Mouse (Mus musculus) cerebellum, adult (tissue): ENCODE measurements around the gene Hist1h1a.
"Not testable (repeated sequence)": the region's sequence is repeated elsewhere in the genome, so short reads cannot be mapped to it uniquely, and the experiment has no call there.

Experiments used
- ATAC-seq: cut with Nextera tagmentation; 2 replicates; pipeline ENCODE4 v1.9.2; 2017; ENCODE audit warnings: mild to moderate bottlenecking, moderate library complexity, mixed read lengths; ENCODE audit not compliant: insufficient number of reproducible peaks, low FRiP score, low TSS enrichment

Gene Hist1h1a

GRCm38 (mm10) chr13:23743215-23743614 lies 20.3 kb upstream of the Hist1h1a start:
- no peak for ATAC-seq

- no peak for ATAC-seq
Measured at GRCm38 (mm10) chr13:23743963-23744362, 19.5 kb upstream of the Hist1h1a start.

GRCm38 (mm10) chr13:23744421-23745380 lies 18.8 kb upstream of the Hist1h1a start:
- no peak for ATAC-seq

GRCm38 (mm10) chr13:23745381-23746161 lies 17.9 kb upstream of the Hist1h1a start, which contains the start of gene Hist1h3c:
Hist1h3c (minus strand) TSS chr13:23745602.
- peak; percentile 56 for ATAC-seq

- ATAC-seq = peak; percentile 99
Measured at GRCm38 (mm10) chr13:23746201-23747080, 17.0 kb upstream of the Hist1h1a start, which contains the start of gene Hist1h2bb. Hist1h2bb (plus strand) TSS chr13:23746734.

- no peak for ATAC-seq
Measured at GRCm38 (mm10) chr13:23747081-23747891, 16.2 kb upstream of the Hist1h1a start.

GRCm38 (mm10) chr13:23747892-23748288 lies 15.6 kb upstream of the Hist1h1a start:
- no peak for ATAC-seq

- no peak for ATAC-seq
Measured at GRCm38 (mm10) chr13:23749563-23750121, 13.8 kb upstream of the Hist1h1a start.

- ATAC-seq = not testable (repeated sequence)
Measured at GRCm38 (mm10) chr13:23750839-23751477, 12.5 kb upstream of the Hist1h1a start, which contains the start of gene Hist1h2ab. Hist1h2ab (plus strand) TSS chr13:23751126.

- ATAC-seq = no peak
Measured at GRCm38 (mm10) chr13:23751478-23751956, 11.9 kb upstream of the Hist1h1a start.

- peak; percentile 53; the same call in 1 of the 2 replicates for ATAC-seq
Measured at GRCm38 (mm10) chr13:23752067-23752741, 11.3 kb upstream of the Hist1h1a start, which contains the start of gene Hist1h3b. Hist1h3b (plus strand) TSS chr13:23752267.

- ATAC-seq = no peak
Measured at GRCm38 (mm10) chr13:23752742-23753172, 10.7 kb upstream of the Hist1h1a start.

GRCm38 (mm10) chr13:23753314-23754078 lies 10.0 kb upstream of the Hist1h1a start:
- no peak for ATAC-seq

GRCm38 (mm10) chr13:23755000-23755399 lies 8.5 kb upstream of the Hist1h1a start:
- ATAC-seq = no peak

- peak; percentile 69 for ATAC-seq
Measured at GRCm38 (mm10) chr13:23756790-23757189, 6.7 kb upstream of the Hist1h1a start, which contains the start of gene Hist1h4b. Hist1h4b (plus strand) TSS chr13:23757013.

- no peak for ATAC-seq
Measured at GRCm38 (mm10) chr13:23757211-23757773, 6.2 kb upstream of the Hist1h1a start.
